Mouse (Mus musculus): ENCODE results near the gene Drd3. TPM values are rescaled to one million over a fixed set of nuclear protein-coding genes. Genes with fewer than 3 reads are reported as not detected.

Drd3 gene
- polyA plus RNA-seq, 1 experiment from 2014 or later, result not detected

GRCm38 (mm10) chr16:43804364-43804763 is 50.5 kb downstream of the Drd3 start:
- peaks cover 17% of the 10 kb centered on the region for H3K27me3 ChIP-seq (replicated peaks; ENCODE audit: low read depth, poor library complexity, severe bottlenecking)
- H3K4me1 ChIP-seq, result peaks cover 23% of the 10 kb centered on the region
- no peak overlapping the region for H3K4me3 ChIP-seq
- H3K36me3 ChIP-seq (replicated peaks), result no peaks in the 10 kb centered on the region
- 94% methylated on average over 6 of the region's 6 CpGs for WGBS
- H3K27ac ChIP-seq (replicated peaks), result no peak overlapping the region
- no peak for DNase-seq (ENCODE audit: low spot score)
- no peaks in the 10 kb centered on the region for H3K9me3 ChIP-seq

GRCm38 (mm10) chr16:43807048-43807447 is 53.2 kb downstream of the Drd3 start:
- Histone ChIP-seq H3K36me3 (replicated peaks) (no peaks in the 10 kb centered on the region), H3K27ac (replicated peaks) (no peak overlapping the region)
- WGBS, result 73% methylated on average over 16 of the region's 16 CpGs

GRCm38 (mm10) chr16:43809429-43809828 is 55.6 kb downstream of the Drd3 start:
- Histone ChIP-seq H3K9me3 (no peaks in the 10 kb centered on the region), H3K27me3 (replicated peaks; ENCODE audit: low read depth, poor library complexity, severe bottlenecking) (no peaks in the 10 kb centered on the region), H3K4me3 (no peak overlapping the region), H3K4me1 (no peaks in the 10 kb centered on the region), H3K36me3 (replicated peaks) (no peaks in the 10 kb centered on the region), H3K27ac (replicated peaks) (no peak overlapping the region)
- no peak for DNase-seq (ENCODE audit: low spot score)
- WGBS, result 88% methylated on average over 2 of the region's 2 CpGs

More at GRCm38 (mm10) chr16:43807048-43807447, 53.2 kb downstream of the Drd3 start:
- no peaks in the 10 kb centered on the region; the same call in 1 of the 2 replicates for H3K4me1 ChIP-seq
- H3K4me3 ChIP-seq, result no peak overlapping the region
- H3K9me3 ChIP-seq, result no peaks in the 10 kb centered on the region
- no peaks in the 10 kb centered on the region for H3K27me3 ChIP-seq (replicated peaks; ENCODE audit: low read depth, poor library complexity, severe bottlenecking)
- no peak for DNase-seq (ENCODE audit: low spot score)

- H3K9me3 ChIP-seq, result no peaks in the 10 kb centered on the region
- no peak overlapping the region for H3K4me3 ChIP-seq
- no peaks in the 10 kb centered on the region for H3K36me3 ChIP-seq (replicated peaks)
- no peak overlapping the region for H3K27ac ChIP-seq (replicated peaks)
- H3K4me1 ChIP-seq, result no peaks in the 10 kb centered on the region
- DNase-seq (ENCODE audit: low spot score), result no peak
- WGBS, result 82% methylated on average over 1 of the region's 1 CpGs
- no peaks in the 10 kb centered on the region for H3K27me3 ChIP-seq (replicated peaks; ENCODE audit: low read depth, poor library complexity, severe bottlenecking)
These were observed 57.6 kb downstream of the Drd3 start for GRCm38 (mm10) chr16:43811402-43811801.

- no peaks in the 10 kb centered on the region for H3K4me1 ChIP-seq
- 53% methylated on average over 4 of the region's 4 CpGs for WGBS
- no peak for DNase-seq (ENCODE audit: low spot score)
- no peaks in the 10 kb centered on the region for H3K9me3 ChIP-seq
- H3K4me3 ChIP-seq, result no peak overlapping the region
- H3K36me3 ChIP-seq (replicated peaks), result no peaks in the 10 kb centered on the region
- no peaks in the 10 kb centered on the region for H3K27me3 ChIP-seq (replicated peaks; ENCODE audit: low read depth, poor library complexity, severe bottlenecking)
- no peak overlapping the region for H3K27ac ChIP-seq (replicated peaks)
These were observed 60.8 kb downstream of the Drd3 start for GRCm38 (mm10) chr16:43814644-43815043.

- WGBS, result 69% methylated on average over 5 of the region's 5 CpGs
- Histone ChIP-seq H3K4me1 (no peaks in the 10 kb centered on the region), H3K27ac (replicated peaks) (no peak overlapping the region), H3K36me3 (replicated peaks) (no peaks in the 10 kb centered on the region), H3K27me3 (replicated peaks; ENCODE audit: low read depth, poor library complexity, severe bottlenecking) (no peaks in the 10 kb centered on the region), H3K4me3 (no peak overlapping the region), H3K9me3 (no peaks in the 10 kb centered on the region)
- no peak for DNase-seq (ENCODE audit: low spot score)
These were observed 62.5 kb downstream of the Drd3 start for GRCm38 (mm10) chr16:43816321-43816720.

GRCm38 (mm10) chr16:43818404-43818803 is 64.6 kb downstream of the Drd3 start:
- no peak for DNase-seq (ENCODE audit: low spot score)
- 94% methylated on average over 6 of the region's 6 CpGs for WGBS
- no peak overlapping the region for H3K27ac ChIP-seq (replicated peaks)
- H3K4me3 ChIP-seq, result no peak overlapping the region
- H3K4me1 ChIP-seq, result no peaks in the 10 kb centered on the region
- no peaks in the 10 kb centered on the region for H3K27me3 ChIP-seq (replicated peaks; ENCODE audit: low read depth, poor library complexity, severe bottlenecking)
- no peaks in the 10 kb centered on the region for H3K9me3 ChIP-seq
- H3K36me3 ChIP-seq (replicated peaks), result no peaks in the 10 kb centered on the region

GRCm38 (mm10) chr16:43827492-43827891 is 73.7 kb downstream of the Drd3 start:
- Histone ChIP-seq H3K36me3 (replicated peaks) (no peaks in the 10 kb centered on the region), H3K9me3 (no peaks in the 10 kb centered on the region), H3K27me3 (replicated peaks; ENCODE audit: low read depth, poor library complexity, severe bottlenecking) (no peaks in the 10 kb centered on the region), H3K27ac (replicated peaks) (no peak overlapping the region), H3K4me1 (no peaks in the 10 kb centered on the region), H3K4me3 (no peak overlapping the region)
- 88% methylated on average over 3 of the region's 3 CpGs for WGBS
- no peak for DNase-seq (ENCODE audit: low spot score)

- no peak overlapping the region for H3K4me3 ChIP-seq
- H3K27me3 ChIP-seq (replicated peaks; ENCODE audit: low read depth, poor library complexity, severe bottlenecking), result no peaks in the 10 kb centered on the region
- H3K4me1 ChIP-seq, result no peaks in the 10 kb centered on the region
- no peaks in the 10 kb centered on the region for H3K9me3 ChIP-seq
- DNase-seq (ENCODE audit: low spot score), result no peak
- H3K36me3 ChIP-seq (replicated peaks), result no peaks in the 10 kb centered on the region
- H3K27ac ChIP-seq (replicated peaks), result no peak overlapping the region
- 92% methylated on average over 2 of the region's 2 CpGs for WGBS
These were observed 78.1 kb downstream of the Drd3 start for GRCm38 (mm10) chr16:43831957-43832356.

GRCm38 (mm10) chr16:43841236-43841635 is 87.4 kb downstream of the Drd3 start:
- 85% methylated on average over 1 of the region's 1 CpGs for WGBS
- no peak overlapping the region for H3K27ac ChIP-seq (replicated peaks)

GRCm38 (mm10) chr16:43849839-43850238 is 96.0 kb downstream of the Drd3 start:
- no peak overlapping the region for H3K27ac ChIP-seq (replicated peaks)
- no peaks in the 10 kb centered on the region for H3K4me1 ChIP-seq
- 62% methylated on average over 1 of the region's 1 CpGs for WGBS
- no peaks in the 10 kb centered on the region for H3K9me3 ChIP-seq
- no peaks in the 10 kb centered on the region for H3K36me3 ChIP-seq (replicated peaks)
- DNase-seq (ENCODE audit: low spot score), result no peak
- no peaks in the 10 kb centered on the region for H3K27me3 ChIP-seq (replicated peaks; ENCODE audit: low read depth, poor library complexity, severe bottlenecking)
- no peak overlapping the region for H3K4me3 ChIP-seq

More at GRCm38 (mm10) chr16:43841236-43841635, 87.4 kb downstream of the Drd3 start:
- DNase-seq (ENCODE audit: low spot score), result no peak
- Histone ChIP-seq H3K4me1 (no peaks in the 10 kb centered on the region), H3K9me3 (no peaks in the 10 kb centered on the region), H3K36me3 (replicated peaks) (no peaks in the 10 kb centered on the region), H3K27me3 (replicated peaks; ENCODE audit: low read depth, poor library complexity, severe bottlenecking) (no peaks in the 10 kb centered on the region), H3K4me3 (no peak overlapping the region)

- no peak for DNase-seq (ENCODE audit: low spot score)
- Histone ChIP-seq H3K27me3 (replicated peaks; ENCODE audit: low read depth, poor library complexity, severe bottlenecking) (no peaks in the 10 kb centered on the region), H3K4me1 (no peaks in the 10 kb centered on the region), H3K36me3 (replicated peaks) (peaks cover 22% of the 10 kb centered on the region), H3K4me3 (no peak overlapping the region), H3K27ac (replicated peaks) (no peak overlapping the region), H3K9me3 (no peaks in the 10 kb centered on the region)
- 87% methylated on average over 5 of the region's 5 CpGs for WGBS
These were observed 105.2 kb downstream of the Drd3 start for GRCm38 (mm10) chr16:43858941-43859476.

GRCm38 (mm10) chr16:43860624-43861023 is 106.8 kb downstream of the Drd3 start:
- WGBS, result 84% methylated on average over 6 of the region's 6 CpGs
- Histone ChIP-seq H3K4me1 (no peaks in the 10 kb centered on the region), H3K36me3 (replicated peaks) (peaks cover 27% of the 10 kb centered on the region)

More at GRCm38 (mm10) chr16:43860624-43861023, 106.8 kb downstream of the Drd3 start:
- Histone ChIP-seq H3K9me3 (no peaks in the 10 kb centered on the region), H3K4me3 (no peak overlapping the region), H3K27ac (replicated peaks) (no peak overlapping the region), H3K27me3 (replicated peaks; ENCODE audit: low read depth, poor library complexity, severe bottlenecking) (no peaks in the 10 kb centered on the region)
- no peak for DNase-seq (ENCODE audit: low spot score)

Data from embryonic facial prominence, embryonic 10.5 days (tissue).